Mouse (Mus musculus) brown adipose tissue, adult 24 weeks (tissue): ENCODE data around the gene Stk10. TPM values are rescaled to one million over a fixed set of nuclear protein-coding genes. Genes with fewer than 3 reads are reported as not detected.

Source experiments
- H3K27ac ChIP-seq: fragments of 200-500 bp; replicated peaks from 2 replicates; pipeline ENCODE4 v1.5.1; 2012; ENCODE audit warnings: low read depth, mild to moderate bottlenecking, low read length
- H3K4me1 ChIP-seq: fragments of 200-500 bp; 2 replicates; pipeline ENCODE4 v1.6.1; 2012; ENCODE audit warnings: low read length, mixed read lengths; ENCODE audit not compliant: control insufficient read depth, insufficient read depth, insufficient read length
- H3K4me3 ChIP-seq: fragments of 200-500 bp; 2 replicates; pipeline ENCODE4 v1.5.1; 2012; ENCODE audit warnings: low read depth, mild to moderate bottlenecking, low read length, moderate library complexity; ENCODE audit not compliant: insufficient read depth
- polyA plus RNA-seq: library from polyadenylated mRNA; stranded (reverse); fragments of >200 nt; gene quantifications from 2 replicates; pipeline ENCODE4 v1.2.4, GENCODE M21; 2012; ENCODE audit not compliant: missing spikeins, insufficient read depth, insufficient read length

Stk10 gene
- 4.3 and 5.5 TPM in 2 replicates for polyA plus RNA-seq

DNA sequence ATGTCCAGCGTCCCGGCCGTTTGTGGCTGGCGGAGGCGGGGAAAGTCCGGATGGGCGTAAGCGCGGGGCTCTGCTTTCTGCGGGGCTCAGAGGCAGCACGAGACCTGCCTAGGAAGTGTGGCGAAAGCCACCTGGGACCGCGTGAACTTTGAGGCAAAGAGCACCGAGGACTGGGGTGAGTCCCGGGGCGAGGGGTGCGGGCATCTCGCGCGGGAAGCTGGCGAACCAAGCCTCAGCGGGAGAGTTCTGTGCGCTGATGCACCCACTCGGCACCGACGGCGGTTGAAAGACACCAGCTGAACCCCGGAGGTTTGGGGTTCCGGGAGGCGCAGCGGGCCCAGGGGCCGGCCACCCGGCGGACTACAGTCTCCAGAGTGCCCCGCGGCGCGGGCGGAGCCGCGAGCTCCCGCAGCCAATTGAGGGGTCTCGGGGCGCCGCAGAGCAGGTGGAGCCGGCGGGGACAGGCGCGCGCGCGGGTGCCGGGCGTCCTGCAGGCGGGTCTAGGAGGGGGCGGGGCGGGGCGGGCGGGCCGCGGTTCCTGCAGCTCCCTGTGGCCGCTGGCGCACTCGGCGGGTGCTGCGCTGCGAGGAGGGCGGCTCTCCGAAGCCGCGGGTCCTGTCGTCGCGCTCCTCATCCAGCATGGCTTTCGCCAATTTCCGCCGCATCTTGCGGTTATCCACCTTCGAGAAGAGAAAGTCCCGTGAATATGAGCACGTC, at the start of gene Stk10:
Gene Stk10 (plus strand): TSS at position 541 of the 717 bp plus-strand sequence.
- Histone ChIP-seq H3K27ac (peak within 1 kb of the TSS; percentile 79), H3K4me1 (peaks cover 17% of the 10 kb centered on the region), H3K4me3 (peak within 1 kb of the TSS; percentile 99)

DNA sequence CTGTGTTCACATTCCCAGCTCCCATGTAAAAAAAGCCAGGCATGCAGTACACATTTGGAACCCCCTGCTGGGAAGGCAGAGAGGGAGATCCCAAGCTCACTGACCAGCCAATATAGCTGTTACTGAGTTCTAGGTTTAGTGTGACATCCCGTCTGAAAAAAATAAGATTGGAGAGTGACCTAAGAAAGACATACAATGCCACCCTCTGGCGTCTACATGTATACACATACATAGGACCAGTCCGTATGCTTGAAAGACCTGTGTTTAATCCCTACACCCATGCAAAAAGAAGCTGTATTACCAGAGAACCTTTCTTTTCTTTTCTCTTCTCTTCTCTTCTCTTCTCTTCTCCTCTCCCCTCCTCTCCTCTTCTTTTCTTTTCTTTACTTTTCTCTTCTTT, 47.8 kb upstream of the Stk10 start:
- Histone ChIP-seq H3K4me1 (no peaks in the 10 kb centered on the region), H3K27ac (no peak overlapping the region), H3K4me3 (no peak overlapping the region)

DNA sequence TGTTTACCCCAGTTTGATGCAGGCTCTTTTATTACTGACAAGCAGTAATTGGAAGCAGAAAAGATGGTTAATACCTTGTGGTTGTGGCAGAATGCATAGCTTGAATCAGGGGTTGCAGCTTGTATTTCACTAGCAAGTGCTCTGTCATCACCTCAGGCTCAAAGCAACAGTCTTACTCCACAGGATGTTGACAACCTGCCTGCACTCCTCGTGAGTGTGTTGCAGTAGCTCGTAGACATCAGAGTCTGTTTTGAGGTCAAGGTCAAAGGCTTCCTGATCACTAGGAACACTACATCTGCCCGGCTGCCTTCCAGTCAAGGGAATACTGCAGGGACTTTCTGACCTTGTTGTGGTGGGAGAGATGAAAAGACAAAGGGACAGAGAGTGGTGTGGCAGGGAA, 46.5 kb upstream of the Stk10 start:
- Histone ChIP-seq H3K4me3 (no peak overlapping the region), H3K4me1 (no peaks in the 10 kb centered on the region), H3K27ac (no peak overlapping the region)

DNA sequence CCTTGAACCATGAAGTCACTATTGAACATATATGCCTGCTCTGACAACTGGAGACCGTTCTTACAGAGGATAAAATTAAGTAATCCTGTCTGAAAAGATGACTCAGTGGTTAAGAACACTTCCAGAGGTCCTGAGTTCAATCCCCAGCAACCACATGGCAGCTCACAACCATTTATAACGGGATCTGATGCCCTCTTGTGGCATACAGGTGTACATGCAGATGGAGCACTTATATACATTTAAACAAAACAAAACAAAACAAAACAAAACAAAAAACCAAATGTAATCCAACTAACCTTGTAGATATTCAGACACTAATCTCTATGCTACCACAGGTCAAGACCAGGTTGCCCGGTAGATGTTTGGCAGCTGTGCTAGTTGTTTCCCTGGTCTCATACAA, 45.6 kb upstream of the Stk10 start:
- no peaks in the 10 kb centered on the region for H3K4me1 ChIP-seq
- no peak overlapping the region for H3K4me3 ChIP-seq
- no peak overlapping the region for H3K27ac ChIP-seq

DNA sequence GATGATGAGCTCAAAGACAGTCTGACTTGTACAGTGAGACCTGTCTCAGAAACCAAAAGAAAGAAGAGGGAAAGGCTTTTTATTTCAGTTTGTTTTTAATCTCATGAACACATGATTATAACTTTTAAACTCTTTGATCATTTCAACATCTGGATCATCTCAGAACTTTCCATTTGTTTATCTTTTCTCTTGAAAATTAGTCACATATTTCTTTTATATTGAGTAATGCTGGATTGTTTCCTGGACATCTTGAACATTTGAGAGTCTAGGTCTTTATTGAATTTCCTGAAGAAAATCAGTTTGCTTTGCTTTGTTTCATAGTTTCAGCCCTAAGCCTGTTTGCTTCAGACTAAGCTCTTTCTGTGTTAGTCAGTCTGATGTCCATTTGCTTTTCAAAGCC, 44.8 kb upstream of the Stk10 start:
- H3K4me3 ChIP-seq: no peak overlapping the region
- H3K4me1 ChIP-seq: no peaks in the 10 kb centered on the region; the same call in 1 of the 2 replicates
- H3K27ac ChIP-seq: no peak overlapping the region

DNA sequence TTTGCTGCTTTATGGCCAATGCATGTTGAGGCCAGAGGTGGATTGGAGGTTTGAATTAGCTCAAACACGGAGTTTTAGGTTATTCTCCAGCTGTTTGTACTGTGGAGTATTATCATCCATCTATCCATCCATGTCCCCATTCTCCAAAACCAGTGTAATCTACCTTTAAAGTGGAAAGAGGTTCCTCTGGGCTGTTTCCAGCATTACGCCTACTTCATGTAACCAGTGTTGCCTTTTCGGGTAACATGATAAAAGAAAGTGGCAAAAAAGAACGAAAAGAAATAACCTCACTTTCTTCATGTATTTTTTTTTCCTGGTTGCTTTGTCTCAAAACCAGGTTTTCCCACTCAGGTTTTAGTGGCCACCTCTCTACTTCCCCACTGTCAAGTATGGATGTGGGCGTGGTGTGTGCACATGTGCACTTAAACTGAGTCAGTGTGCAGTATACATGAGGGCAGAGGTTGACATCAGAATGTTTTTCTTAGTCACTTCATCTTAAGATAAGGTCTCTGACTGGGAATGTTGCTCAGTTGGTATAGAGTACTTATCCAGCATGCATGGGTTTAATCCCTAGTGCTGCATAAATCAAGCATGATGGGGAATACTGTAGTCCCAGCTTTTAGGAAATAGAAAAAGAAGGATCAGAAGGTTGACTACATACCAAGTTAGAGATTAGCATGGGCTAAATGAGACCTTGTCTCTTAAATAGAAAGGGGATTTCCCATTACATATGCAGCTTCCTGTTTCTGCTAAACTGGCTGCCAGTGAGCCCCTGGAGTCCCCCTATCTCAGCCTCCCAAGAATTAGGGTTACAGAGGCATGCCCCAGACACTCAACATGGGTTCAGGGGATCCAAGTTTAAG, 44.1 kb upstream of the Stk10 start:
- no peak overlapping the region for H3K27ac ChIP-seq
- H3K4me1 ChIP-seq: no peaks in the 10 kb centered on the region; the same call in 1 of the 2 replicates
- no peak overlapping the region for H3K4me3 ChIP-seq

DNA sequence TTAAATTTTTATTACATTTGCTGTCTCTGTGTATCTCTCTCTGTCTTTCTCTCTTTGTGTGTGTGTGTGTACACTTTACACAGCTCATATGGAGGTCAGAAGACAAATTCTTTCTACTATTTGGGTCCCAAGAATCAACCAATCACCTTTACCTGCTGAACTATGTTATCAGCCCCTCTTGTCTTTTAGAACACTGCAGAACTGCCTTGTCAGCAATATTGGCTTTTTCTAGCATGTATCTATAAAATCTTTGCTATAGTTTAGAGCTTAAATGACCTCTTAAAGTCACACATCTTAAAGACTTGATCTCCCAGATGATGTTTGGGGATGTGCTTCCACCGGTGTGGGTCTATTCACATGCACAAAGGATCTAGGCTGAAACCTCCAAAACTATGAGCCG, 42.0 kb upstream of the Stk10 start:
- H3K4me1 ChIP-seq: no peaks in the 10 kb centered on the region; the same call in 1 of the 2 replicates
- H3K4me3 ChIP-seq: no peak overlapping the region
- H3K27ac ChIP-seq: no peak overlapping the region

DNA sequence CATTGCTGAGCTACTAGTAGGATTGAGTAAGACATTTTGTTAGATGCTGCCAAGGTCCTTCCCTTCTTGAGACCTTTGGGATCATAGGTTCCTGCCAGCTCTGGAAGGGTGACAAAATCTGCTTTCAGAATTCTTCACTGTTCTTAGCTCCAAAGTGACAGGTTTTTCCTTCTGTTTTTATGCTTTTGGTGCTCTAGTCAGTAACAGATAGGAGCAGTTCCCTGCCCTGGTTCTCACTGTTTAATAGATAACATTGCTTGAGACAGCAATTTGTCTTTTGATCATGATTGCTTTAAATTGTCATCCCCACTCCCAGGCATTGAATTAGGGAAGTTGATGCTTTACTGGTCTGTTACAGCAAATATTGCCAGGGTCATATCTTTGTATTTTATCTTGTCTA, 39.8 kb upstream of the Stk10 start:
- no peak overlapping the region for H3K27ac ChIP-seq

DNA sequence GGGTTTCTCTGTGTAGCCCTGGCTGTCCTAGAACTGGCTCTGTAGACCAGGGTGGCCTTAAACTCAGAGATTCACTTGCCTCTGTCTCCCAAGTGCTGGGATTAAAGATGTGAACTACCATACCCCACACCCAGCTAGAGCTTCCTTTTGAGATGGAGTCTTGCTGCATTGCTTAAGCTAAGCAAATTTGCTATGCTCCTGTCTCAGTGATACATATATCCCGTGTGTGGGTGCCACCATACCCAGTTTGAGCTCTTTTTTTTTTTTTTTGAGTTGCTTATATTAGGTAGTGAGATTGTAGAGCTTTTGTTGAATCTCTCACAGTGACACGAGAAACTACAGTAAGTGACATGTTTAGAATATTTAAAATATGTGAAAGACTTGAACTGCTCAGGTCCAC, 37.8 kb upstream of the Stk10 start:
- H3K4me1 ChIP-seq: no peaks in the 10 kb centered on the region; the same call in 1 of the 2 replicates
- no peak overlapping the region for H3K27ac ChIP-seq
- H3K4me3 ChIP-seq: no peak overlapping the region

More for the DNA sequence above, 39.8 kb upstream of the Stk10 start:
- no peaks in the 10 kb centered on the region; the same call in 1 of the 2 replicates for H3K4me1 ChIP-seq
- no peak overlapping the region for H3K4me3 ChIP-seq

DNA sequence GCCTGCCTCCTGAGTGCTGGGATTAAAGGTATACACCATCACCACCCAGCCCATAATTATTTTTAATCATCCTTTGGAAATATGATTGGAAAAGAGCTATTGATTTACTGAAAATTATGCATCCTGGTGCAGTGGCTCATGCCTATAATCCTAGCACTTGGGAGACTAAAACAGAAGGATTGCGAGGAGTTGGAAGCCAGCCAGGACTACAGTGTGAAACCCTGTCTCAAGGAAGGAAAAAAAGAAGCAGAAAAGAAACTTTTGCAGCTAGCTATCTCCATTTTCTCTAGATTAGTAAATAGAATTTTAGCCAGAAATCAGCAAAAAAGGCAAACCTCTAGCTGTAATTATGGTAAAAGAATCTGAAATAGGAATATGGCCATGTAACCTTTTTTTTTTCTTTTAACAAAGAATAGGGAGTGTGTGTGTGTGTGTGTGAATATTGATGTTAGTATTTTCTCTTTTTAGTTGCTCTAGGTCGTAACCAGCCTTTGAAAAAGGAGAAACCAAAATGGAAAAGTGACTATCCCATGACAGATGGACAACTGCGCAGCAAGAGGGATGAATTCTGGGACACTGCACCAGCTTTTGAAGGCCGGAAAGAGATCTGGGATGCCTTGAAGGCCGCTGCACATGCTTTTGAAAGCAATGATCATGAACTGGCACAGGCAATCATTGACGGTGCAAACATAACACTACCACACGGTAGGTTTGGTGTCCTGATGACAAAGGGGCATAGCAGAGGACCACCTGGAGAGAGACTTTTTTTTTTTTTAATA, 34.2 kb upstream of the Stk10 start:
- Histone ChIP-seq H3K27ac (no peak overlapping the region), H3K4me1 (no peaks in the 10 kb centered on the region), H3K4me3 (no peak overlapping the region)

DNA sequence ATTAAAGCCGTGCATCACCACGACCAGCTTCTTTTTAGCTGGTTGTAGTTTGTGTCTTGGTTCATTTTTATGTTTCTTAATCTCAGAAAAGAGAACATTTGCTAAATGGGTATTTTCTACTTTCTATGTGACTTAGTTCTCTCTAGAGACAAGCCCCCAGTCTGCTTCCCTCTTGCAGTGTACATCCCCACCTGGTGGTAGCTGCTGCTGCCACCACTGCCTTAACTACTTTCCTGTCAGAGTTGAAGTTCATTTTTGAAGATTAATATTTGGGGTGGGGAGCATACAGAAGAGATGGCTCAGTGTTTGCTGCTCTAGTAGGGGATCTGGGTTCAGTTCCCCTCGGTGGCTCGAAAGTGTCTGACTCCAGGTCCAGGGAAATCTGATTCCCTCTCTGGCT, 33.2 kb upstream of the Stk10 start:
- Histone ChIP-seq H3K4me1 (no peaks in the 10 kb centered on the region; the same call in 1 of the 2 replicates), H3K27ac (no peak overlapping the region), H3K4me3 (no peak overlapping the region)

DNA sequence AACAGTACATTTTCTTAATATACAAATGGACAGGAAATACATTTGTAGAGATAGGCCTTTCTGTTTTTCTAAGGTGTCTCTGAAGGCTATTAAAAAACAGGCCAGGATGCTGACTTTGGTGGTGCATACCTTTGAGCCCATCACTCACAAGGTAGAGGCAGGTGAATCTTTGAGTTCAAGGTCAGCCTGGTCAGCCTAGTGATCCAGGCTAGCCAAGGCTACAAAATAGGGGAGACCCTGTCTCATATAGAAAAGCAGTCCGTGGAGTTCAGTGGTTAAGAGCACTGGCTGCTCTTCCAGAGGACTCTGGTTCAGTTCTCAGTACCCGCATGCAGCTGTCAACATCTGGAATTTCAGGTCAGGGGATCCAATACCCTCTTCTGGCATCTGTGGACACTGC, 29.4 kb upstream of the Stk10 start:
- Histone ChIP-seq H3K4me3 (no peak overlapping the region), H3K4me1 (no peaks in the 10 kb centered on the region; the same call in 1 of the 2 replicates), H3K27ac (no peak overlapping the region)

DNA sequence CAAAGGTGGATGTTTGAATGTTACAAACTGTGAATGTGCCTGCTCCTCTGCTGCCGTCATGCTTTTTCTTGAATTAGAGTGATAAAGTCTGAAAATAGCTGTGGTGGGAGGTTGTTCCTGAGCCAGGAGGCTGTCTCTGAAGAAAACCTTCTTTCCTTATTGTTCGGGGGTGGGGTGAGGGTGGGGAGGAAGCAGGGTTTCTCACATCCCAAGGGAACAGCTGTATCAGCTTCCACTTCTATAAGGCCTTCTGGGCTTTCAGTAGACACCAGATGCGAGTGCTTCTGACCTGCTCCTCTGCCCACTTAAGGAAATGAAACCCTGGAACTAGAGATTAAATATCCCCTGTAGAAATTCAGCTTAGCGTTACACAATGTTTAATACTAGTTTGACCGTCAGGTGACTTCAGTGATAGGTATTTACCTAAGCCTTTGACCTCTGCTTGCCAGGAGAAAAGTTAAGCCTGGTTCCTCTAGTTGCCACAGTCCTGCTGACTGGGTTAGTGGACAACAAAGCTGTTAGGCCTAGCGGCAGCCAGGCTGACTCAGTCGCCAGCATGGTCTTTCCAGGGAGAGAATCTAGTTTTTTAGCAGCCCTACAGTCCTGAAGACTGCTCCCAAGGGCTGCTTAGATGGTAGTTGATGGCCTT, 27.9 kb upstream of the Stk10 start:
- Histone ChIP-seq H3K27ac (no peak overlapping the region), H3K4me3 (no peak overlapping the region), H3K4me1 (no peaks in the 10 kb centered on the region; the same call in 1 of the 2 replicates)

DNA sequence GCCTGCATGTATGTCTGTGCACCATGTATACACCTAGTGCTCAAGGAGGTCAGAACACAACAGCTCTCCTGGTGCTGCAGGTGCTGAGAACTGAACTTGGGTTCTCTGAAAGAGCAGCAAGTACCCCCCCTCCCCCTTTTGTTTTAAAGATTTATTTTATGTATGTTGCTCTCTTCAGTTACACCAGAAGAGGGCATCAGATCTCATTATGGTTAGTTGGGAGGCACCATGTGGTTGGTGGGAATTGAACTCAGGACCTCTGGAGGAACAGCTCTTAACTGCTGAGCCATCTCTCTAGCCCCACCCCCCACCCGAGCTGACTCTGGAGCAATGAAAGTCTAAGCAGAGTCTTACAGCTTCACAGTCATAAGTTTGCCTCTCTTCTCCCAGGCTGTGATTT, 22.2 kb upstream of the Stk10 start:
- H3K4me3 ChIP-seq: no peak overlapping the region
- no peak overlapping the region for H3K27ac ChIP-seq
- H3K4me1 ChIP-seq: peaks cover 2% of the 10 kb centered on the region; the same call in 1 of the 2 replicates
